Mouse (Mus musculus) B cell, adult 2 months (primary cell): ENCODE measurements around the gene Chdh.

ENCODE experiments used
- DNase-seq, 2 experiments: peaks; one replicate each; pipeline ENCODE4 v3.0.0; 2022

Chdh gene

DNA sequence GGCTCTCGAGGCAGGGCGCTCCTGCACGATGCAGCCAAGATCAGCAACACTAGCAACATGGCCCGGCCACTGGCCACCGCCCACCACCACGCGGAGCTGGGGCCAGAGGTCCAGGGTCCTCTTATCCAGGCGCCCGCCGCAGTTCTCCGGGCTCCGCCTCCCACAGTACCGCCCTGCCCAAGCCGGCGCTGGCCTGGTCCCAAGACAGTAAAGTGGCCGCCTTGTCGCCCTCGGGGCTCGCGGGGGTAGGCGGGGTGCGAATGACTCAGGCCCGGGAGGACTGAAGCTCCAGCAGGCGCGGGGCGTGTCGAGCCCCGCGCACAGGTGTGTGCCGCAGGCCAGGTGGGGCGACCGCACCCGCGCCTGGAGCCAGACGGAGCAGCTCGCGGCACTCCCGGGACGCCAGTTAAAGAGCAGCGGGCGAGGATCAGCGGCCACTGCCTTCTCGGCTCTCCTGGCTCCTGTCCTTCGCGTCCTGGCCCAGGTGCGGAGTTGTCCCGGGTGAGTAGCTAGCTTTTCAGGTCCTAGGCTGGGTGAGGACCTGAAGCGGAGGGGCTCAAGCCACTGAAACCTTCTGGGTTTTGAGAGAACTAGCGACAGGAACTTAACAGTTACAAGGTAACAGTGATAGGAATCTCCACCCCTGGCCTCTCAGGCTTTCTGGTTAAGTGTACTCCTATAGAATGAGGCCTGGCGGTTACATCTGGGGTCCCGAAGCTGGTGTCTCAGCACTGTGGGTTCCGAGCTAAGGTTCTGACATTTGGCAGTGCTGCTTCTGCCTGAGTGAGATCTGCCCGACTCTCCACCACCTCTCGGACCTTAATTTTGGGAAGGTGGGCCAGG lies at the start of gene Chdh, which contains the start of gene Il17rb:
Gene Chdh (plus strand): TSS at position 291 of the 843 bp plus-strand sequence.
Gene Il17rb (minus strand): TSS at position 164 of the 843 bp plus-strand sequence.
- no peak for DNase-seq

DNA sequence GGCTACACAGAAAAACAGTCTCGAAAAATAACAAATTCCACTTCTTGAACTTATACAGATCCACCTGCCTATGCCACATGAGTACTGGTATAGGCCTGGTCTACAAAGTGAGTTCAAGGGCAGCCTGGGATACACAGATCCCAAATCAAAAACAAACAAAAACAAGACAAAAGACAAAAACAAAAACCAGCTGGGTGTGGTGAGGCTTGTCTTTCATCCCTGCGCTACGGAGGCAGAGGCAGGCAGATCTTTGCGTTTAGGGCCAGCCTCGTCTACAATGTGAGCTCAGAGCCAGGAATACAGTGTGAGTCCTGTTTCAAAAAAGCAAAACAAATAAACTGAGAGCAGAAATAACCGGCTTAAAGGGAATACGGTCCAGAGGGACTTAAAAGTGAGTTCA lies 41.2 kb upstream of the Chdh start:
- DNase-seq: no peak

DNA sequence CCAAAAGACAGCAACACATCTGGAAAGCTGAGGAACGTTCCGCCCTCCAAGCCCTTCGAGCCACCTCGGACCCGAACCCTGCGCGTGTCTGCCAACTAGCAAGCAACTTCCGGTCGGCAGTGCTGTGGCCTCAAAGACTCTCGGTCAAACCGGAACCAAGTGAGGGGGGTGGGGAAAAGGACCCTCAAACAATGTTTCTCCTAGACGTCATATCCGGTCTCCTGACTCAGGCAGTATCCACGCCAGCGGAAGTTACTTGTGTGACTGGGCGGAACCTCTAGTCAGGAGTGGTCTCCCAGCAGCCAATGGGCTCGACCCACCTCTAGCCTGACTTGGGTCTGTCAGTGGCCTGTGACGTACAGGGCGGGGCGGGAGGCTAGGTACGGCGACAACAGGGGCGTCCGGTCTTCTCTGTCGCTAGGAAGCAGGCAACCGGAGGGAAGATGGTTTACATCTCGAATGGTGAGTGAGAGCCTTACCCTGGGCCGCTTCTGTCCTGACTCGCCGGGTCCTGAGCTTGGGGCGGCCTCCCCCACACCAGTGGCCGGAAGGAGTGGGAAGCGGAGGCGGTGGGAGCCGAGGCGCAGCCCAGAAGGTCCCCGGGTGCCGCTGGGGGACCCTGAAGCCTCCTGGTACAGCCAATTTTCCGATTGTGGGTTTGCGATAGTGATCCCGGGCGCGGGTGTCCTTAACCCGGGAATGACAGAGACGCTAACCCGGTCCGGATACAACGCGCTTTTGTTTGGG lies 40.6 kb upstream of the Chdh start, which contains the start of gene Selenok:
Gene Selenok (plus strand): TSS at position 234 of the 747 bp plus-strand sequence.
- DNase-seq: peak; percentile 93 to 95

DNA sequence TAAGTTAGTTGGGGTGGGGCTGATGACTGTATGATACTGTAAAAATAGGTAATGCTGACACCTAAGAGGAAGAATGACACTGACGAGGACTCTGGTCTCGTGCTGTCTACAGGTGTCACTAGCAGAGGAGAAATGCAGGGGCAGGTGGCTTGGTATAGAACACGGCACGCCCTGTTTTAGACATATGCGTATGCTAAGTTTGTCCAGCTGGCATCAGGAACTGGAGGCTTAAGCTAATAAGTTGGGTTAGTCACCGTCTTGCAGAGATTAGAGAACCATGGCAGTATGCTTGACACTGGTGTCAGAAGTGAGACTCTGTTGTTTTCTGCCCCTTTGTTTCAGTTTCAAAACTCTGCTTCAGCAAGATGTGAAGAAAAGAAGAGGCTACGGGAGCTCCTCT lies 37.4 kb upstream of the Chdh start:
- no peak for DNase-seq

DNA sequence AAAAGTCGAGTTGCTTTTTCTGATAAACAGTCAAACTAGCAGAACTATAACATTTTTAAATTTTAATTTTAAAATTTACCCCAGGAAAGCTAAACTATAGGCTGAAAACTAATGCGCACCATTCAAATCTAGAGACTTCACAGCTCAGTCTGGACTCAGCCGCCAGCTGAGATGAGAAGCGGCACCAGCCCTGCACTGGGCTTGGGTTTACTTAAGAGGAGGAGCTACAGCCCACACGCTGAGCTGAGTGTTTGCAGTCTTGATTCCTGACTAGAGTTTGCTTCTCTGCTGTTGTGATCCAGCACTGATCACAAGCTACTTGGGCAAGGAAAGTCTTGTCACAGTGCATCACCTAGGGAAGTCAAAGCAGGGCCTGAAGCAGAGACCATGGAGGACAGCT lies 36.8 kb upstream of the Chdh start:
- no peak for DNase-seq

DNA sequence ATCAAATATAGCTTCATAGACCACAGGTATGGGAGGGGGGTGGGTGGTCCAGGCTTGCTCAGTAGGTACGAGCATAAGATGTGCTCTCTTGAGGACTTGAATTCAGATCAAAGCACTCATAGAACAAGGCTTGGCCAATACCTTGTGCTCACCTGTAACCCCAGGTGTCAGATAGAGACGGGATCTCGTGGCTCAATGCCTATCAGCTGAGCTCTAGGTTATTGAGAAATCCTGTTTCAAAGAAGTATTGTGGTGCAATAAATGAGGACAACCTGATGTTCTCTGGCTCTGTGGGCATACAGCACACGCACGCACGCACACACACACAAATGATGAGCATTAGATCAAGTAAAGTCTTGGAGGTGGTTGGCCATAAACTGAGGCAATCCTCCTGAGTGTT lies 31.9 kb upstream of the Chdh start:
- DNase-seq: no peak

DNA sequence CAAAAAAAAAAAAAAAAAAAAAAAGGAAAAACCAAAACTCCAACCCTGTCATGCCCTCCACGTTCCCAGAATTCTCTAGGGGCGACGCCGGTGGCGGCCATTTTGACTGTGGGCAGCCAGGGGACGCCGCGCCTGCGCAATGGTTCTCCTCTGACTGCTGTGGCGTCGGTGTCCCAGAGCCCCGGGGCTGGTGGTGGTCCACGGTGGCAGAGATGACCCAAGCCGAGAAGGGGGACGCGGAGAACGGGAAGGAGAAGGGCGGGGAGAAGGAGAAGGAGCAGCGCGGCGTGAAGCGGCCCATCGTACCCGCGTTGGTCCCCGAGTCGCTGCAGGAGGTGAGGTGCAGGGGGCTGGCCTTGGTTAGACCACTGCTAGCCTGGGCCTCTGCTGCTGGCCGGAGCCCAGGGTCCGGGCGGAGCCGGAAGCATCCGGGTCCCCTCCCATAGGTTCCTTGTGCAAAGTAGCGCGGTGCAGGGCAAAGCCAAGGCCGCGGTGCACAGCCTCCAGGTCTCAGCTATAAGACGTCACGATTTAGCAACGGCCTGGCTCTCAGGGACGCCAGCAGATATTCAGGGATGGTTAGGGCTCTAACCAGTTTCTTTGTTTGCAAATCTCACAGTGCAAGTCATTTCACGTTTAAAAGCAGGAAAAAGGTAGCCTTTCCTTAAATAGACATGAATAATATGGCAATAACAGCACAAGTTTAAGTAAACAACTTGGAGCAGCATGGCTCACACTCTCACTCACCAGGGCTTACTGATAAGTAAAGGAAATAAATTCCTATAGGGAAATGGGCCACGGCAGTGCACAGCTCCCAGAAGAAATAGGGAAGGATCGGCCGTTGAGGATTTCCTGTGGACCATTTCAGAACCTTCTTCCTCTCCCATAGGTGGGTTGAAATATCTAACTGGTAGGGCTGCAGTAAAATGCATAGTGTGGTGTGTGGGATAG lies 30.3 kb upstream of the Chdh start, which contains the start of gene Actr8:
Gene Actr8 (plus strand): TSS at position 84 of the 951 bp plus-strand sequence.
- DNase-seq: peak; percentile 82 to 84

DNA sequence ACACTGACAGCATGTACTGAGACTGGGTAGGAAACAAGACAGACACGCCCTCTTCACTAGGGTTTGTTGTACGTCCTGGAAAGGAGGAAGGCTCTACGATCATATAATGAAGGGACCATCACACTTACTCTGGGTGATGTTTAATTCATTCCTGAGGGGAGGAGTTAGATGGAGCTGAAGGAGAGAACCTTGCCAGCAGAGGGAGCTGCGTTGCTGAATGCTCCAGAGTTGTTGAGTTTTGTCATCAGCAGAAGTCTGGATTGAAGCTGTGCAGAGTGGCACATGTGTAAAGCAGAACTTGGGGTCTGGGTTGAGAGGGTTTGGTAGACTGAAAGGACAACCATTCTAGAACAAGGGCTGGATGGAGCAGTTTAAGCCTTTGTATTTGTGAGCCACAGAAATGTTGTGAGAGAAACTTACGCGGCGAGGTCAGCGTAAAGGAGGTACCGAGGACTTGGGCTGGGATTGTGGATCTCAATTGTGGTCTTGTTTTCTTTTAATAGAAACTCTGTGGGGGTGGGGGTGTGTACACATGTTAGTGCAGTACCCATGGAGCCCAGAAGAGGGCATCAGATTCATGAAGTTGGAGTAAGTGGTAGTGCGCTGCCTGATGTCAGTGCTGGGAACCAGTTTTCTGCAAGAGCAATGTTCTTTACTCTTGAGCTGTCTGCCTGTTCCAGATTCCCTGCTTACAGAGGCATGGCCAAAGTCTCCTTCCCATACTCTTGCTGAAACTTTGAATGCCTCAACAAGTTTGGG lies 28.2 kb upstream of the Chdh start:
- DNase-seq: peak; percentile 50 to 54

DNA sequence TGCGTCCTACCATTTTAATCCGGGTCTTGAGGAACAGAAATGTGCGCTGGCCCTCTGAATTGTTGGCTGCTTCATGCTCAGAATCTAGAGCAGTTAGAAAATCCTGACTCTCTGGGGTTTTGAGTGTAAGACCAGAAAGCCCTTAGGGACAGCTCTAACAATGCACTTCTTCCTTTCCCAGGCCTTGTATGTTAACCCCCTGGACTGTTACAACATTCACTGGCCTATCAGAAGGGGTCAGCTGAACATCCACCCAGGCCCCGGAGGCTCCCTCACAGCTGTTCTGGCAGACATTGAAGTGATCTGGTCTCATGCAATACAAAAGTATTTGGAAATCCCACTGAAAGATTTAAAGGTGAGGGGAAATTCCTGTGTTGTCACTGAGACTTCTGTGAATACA lies 22.7 kb upstream of the Chdh start:
- no peak for DNase-seq

DNA sequence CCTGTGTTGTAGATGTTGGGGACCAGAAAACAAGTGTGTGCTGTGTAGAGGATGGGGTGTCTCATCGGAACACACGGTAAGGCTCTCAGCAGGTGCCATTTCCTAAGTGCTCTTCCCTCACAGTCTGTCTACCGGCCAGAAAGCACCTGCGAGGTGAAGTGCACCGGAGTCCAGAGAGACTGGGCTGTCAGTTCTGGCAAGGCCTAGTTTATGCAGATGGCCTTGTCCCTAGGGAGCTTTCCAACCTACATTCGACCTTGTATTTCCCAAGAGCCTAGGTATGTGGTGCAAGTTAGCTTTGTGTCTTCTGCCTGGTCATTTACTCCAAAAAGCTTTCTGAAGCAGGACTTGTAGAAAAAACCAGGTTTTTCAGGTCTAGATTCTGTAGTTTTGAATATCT lies 21.5 kb upstream of the Chdh start:
- no peak for DNase-seq

DNA sequence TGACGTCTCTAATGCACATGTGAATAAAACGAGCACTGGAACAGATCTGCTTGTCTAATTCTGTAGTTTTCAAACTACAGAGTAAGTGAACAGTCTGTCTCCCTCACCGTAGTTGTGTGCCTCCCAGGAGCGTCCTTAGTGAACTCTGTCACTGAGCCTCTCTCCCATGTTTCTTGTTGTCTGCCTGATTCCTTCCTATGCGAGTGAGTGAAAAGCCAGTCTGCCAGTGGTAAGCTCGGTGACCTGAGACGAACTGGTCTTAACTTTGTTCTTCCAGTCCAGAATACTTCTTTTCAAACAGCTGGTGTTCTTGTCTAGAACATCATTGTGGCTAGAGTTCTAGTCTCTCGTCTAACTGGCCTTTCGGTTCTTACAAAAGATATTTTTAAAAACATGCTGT lies 21.1 kb upstream of the Chdh start:
- DNase-seq: no peak

DNA sequence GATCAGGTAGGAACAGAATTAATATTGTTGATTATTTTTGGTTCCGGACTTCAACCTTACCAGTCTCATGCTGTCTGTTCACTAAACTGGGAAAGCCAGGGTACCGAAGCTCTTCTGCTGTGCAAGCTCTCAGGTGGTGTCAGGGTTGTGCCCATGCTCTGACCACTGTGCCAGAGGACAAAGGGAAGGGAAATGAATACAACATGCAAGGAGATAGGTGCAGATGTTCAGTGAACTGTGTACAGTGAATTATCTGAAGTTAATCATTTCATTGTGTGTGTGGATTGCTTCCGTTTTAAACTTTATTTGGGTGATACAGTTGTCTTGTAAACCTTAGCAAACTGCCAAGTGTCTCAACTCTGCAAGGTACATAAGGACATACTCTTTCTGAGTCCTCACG lies 20.5 kb upstream of the Chdh start:
- no peak for DNase-seq

DNA sequence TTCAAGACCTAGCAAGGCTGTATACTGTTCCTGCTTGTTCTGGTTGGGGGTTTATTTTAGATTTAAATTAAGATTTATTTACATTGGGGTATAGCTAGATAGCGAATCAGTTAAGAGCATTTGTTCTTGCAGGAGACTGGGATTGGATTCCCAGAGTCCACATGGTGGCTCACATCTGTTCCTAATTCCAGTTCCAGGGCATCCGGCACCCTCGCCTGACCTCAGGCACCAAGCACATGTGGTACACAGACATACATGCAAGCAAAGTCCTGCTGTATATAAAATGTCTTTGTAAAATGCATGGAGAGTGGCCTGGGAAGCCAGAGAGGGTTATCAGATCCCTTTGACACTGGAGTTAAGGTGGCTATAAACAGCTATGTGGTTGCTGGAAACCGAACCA lies 13.8 kb upstream of the Chdh start:
- DNase-seq: no peak

DNA sequence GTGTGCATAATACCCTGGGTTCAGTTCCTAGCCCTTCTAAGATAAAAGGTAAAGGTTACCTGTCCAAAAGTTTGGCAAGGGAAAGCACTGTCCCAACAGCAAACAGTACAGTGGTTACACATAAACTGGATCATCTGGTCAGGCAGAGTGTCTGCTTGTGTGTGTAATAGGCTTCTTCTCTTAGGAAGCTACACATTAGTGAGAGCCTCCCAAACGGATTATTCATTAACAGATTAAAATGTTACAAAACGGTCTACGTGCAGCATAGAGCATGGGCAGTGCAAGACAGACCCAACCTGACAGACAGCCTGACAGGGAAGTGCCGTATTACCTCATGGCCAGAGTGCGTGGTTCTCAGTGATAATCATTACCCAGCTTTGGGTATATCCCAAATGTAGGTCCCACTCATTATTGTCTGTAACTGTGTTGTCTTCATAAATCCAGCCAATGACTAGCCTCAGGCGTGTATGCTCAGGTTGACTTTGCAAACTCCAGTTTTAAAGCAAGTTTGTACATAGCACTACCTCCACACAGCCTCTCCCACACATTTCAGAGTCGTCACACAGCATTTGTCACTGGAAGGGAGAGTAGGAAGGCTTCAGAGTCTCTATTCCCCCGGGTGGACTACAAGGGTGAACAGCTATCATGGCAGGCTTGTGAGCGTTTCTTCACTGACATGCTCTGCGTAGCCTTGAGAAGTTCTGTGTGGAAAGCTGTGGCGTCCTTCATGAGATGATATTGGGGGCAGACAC lies 12.6 kb upstream of the Chdh start:
- DNase-seq: no peak

DNA sequence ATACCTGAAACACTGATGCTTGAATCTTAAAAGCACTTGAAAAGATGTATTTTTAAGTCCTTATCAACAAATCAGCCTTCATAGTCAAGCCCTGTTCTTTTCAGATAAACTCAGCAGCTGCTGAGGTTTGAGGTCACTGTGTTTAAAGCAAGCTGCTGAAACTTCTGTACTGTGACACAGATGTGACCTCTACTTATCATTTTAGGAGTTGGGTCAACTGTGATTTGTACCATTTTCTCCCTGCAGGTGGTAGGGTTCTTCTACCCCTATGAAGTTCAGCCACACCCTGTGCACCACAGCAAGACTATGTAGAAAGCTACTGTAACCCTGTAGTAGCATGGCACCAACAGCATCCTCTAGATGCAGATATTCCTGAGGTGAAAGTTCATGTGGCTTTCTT lies 11.5 kb upstream of the Chdh start:
- no peak for DNase-seq

DNA sequence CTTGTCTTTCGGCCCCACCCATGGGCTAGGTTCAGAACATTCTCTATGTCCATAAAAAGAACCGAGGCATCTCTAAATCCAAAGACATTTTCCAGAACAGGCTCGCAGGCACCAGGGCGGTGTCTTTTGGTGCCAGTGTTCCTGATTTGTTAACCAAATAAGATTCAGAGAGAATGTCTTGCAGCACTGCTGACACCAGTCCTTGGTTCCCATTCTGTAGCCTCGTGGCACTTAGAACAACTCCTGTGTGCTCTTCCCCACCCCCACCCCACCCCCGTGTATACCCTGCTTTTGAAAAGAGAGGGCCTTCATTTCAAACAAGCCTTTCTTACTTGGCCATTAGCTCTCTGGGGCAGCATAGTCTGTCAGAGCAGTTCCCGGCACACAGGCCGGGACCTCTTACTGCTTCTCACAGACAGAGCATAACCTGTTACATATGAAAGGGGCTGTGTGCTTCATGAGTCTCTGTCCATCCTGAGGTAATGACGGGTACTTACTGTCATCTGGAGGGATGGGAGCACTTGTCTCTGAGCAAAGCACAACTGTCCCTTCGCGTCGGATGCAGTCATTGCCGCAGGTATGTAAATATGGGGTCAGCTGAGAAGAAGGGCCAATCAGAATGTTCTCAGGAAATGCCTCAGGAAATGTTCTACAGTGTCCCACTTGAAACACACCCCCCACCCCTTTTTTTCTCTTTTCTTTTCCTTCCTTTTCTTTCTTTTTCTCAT lies 9.9 kb upstream of the Chdh start:
- no peak for DNase-seq

DNA sequence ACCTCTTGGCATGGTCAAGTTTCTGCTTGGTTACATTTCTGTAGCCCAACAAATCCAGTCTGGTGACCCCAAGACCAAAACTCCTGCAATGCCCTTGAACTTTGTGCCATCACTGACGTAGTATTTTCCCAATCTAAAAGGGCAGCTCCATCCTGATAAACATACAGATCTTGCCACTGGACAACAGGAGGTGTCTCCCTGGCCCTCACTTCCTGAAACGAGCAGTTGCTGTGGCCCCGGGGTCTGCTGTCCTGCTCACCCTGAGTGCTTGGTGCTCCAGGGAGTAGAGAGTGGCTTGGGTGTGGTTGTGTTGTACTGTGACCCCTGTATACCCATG lies 9.4 kb upstream of the Chdh start:
- DNase-seq: no peak

DNA sequence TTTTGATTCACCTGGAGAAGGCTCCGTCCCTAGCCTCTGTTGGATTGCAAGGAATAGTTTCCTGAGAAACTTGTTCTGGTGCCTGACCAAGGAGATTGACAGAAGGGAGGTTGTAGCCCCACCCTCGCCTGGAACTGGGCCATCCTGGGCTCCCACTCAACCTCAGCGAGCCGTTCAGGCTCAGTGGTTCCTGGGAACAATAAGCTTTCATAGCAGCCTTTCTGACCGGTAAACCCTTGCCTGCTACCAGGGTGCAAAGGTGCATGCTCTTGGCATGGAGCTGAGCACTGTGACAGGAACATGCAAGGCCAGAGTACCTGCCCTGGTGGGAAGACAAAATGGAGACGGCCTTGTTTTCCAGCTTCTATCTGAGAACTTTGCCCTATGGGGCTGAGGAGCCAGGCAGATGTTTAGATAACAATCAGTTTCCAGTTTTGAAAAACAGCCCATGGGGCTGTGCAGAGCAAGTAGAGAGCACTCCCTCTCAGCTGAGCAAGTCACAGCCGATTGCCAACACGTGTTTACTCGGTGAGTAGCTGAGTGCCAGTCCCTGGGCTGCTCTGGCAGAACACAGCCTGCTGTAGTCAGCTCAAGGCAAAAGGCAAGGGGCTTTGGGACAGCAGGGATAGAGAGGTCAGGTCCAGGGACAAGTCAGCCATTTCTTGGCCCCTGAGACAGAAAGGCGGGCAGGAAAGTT lies 1.2 kb downstream of the Chdh start:
- no peak for DNase-seq

DNA sequence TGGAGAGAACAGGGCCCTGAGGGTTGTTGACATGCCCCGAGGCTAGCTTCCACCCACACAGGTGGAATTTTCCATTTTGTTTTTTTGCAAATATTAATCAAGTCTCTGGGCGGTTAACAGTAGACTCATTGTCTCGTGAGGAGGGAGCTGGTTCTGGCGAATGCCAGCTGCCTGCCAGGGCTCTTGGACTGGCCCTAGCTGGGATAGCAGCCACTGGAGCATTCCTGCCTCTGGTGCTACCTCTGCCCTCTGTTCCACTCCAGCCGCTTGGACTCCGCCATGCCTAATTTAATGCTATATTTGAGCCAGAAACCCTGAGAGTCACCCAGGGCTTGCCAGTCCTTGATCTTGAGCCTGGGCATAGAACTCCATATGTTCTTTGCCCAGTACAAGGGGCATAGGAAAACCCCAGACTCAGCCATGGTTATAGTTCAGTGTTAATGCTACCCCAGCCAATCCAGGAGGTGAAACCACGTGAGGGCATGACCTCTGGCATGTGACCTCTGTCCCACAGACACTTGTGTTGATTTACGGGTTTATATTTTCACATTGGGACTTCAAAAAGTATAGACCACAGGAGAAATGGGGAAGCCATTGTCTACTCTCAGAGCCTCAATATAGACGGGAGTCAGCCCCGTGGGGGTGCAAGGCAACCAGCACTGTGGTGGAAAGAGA lies 3.2 kb downstream of the Chdh start:
- DNase-seq: no peak

DNA sequence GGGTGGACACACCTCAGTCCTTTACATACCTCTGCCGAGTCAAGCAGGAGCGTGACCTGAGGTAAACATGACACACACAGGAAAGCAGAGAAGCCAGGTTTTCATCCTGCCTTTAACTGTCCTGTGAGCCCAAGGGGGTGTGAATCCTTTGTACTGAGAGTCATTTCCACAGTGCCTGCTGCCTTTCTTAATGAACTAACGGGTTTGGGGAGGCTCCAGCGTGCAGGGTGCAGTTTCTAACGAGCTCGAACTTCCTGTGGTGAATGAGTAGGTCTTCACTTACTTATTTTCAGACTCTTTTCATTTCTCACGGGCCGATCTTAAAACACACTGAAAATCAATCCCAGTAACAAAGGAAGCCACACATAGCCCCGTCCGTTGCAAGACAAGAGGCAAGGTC lies 5.7 kb downstream of the Chdh start:
- DNase-seq: no peak
